Mouse (Mus musculus): ENCODE data around the gene Wdr70. TPM values are rescaled to one million over a fixed set of nuclear protein-coding genes. Genes with fewer than 3 reads are reported as not detected.
"Not testable (repeated sequence)": the region's sequence is repeated elsewhere in the genome, so short reads cannot be mapped to it uniquely, and the experiment has no call there.

Wdr70 gene
- polyA plus RNA-seq (2016; fragmentation: Nextera tagmentation; extraction: Ambion mirVana): 76.5 and 86.0 TPM in 2 replicates

DNA sequence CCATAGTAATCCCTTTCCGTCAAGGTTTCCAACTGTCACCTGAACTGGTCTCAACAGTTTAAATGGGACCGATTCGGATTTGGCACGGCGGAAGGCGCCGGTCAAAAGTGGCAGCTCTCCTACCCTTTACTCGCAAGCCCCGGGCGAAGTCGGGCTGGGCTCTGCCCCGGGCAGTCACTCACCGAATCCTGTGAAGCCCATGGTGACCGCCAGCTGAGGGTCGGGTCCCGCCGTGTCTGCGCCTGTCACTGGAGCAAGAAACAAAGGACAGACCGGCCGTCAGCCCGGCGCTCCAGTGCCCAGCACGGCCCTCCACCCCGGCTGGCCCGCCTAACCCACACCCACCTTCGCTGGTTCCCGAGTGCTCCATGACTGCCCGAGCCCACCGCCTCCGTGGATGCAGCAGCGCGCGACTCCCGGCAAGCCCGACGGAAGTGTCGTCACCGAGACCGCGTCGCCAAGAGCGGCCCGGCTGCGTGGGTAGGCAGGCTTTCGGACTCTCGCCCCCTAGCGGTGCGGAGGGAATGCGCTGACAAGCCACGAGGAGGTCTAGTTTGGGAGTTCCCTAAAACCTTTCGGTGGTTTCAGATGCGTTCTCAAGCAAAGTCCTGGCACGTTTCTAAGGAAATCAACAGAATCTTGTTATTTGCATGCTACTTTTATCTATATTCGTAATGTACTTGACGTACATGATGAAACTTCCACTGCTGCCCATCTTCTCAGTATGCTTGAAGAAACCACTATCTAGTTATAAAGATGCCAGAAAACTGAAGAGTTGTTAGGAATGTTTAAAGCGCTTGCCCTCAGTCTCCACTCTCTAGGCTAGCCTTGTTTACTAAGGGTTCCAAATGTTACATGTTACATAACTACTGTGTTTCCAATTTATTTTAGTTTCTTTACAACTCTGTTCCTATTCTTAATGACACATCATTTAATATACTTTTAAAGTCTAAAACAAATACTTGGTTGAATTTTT, at the start of gene Wdr70:
Gene Wdr70 (minus strand): TSS at position 436 of the 976 bp plus-strand sequence.
- WGBS: 2% methylated on average over 56 of the region's 56 CpGs
- peaks cover 27% of the 10 kb centered on the region for H3K36me3 ChIP-seq
- peak within 1 kb of the TSS; percentile 87 for H3K27ac ChIP-seq
- H3K27me3 ChIP-seq (ENCODE audit: insufficient read depth, poor library complexity, severe bottlenecking): no peaks in the 10 kb centered on the region
- peaks cover 4% of the 10 kb centered on the region for H3K4me1 ChIP-seq (replicated peaks)
- no peaks in the 10 kb centered on the region for H3K9me3 ChIP-seq
- peak; percentile 97 for DNase-seq (ENCODE audit: low spot score)
- H3K4me3 ChIP-seq: peak within 1 kb of the TSS; percentile 76

DNA sequence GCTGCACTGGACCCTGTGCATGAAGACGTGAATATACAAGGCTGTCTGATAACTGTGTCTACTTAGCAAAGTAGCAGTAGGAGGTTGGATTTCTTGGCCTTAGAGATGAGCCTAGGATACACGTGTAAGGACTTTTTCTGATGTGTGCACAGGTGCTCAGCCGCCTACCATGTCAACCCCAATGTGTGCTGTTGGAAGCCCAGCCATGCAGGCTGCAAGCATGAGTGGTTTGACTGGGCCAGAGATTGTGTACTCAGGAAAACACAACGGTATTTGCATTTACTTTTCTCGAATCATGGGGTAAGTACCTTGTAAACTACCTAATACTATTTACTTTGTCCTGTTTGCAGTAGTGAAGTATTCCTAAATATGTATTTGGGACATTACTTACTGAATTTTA, 36.6 kb upstream of the Wdr70 start:
- no peaks in the 10 kb centered on the region for H3K4me1 ChIP-seq (replicated peaks)
- H3K36me3 ChIP-seq: peaks cover 99% of the 10 kb centered on the region
- H3K9me3 ChIP-seq: no peaks in the 10 kb centered on the region
- no peak for DNase-seq (ENCODE audit: low spot score)
- no peaks in the 10 kb centered on the region for H3K27me3 ChIP-seq (ENCODE audit: insufficient read depth, poor library complexity, severe bottlenecking)
- H3K4me3 ChIP-seq: no peak overlapping the region
- H3K27ac ChIP-seq: no peak overlapping the region
- WGBS: 95% methylated on average over 5 of the region's 5 CpGs

DNA sequence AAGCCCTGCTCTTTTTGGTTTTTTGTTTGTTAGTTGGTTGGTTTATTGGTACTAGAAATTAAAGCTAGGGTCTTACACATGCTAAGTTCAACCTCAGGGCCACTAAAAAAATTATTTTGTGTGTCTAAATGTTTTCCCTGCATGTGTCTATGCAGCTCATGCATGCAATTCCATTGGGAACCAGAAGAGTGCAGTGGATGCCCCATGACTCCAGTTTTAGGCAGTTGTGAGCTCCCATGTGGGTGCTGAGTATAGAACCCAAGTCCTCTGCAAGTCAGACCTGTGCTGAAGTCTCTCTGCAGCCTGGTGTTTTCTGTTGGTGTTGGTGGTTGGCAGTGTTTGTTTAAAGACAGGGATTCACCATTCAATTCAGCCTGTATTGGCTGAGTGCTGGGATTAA, 32.8 kb upstream of the Wdr70 start:
- H3K27ac ChIP-seq: no peak overlapping the region
- no peaks in the 10 kb centered on the region for H3K27me3 ChIP-seq (ENCODE audit: insufficient read depth, poor library complexity, severe bottlenecking)
- H3K4me1 ChIP-seq (replicated peaks): no peaks in the 10 kb centered on the region
- peaks cover 99% of the 10 kb centered on the region for H3K36me3 ChIP-seq
- H3K4me3 ChIP-seq: no peak overlapping the region
- H3K9me3 ChIP-seq: no peaks in the 10 kb centered on the region
- no peak for DNase-seq (ENCODE audit: low spot score)

DNA sequence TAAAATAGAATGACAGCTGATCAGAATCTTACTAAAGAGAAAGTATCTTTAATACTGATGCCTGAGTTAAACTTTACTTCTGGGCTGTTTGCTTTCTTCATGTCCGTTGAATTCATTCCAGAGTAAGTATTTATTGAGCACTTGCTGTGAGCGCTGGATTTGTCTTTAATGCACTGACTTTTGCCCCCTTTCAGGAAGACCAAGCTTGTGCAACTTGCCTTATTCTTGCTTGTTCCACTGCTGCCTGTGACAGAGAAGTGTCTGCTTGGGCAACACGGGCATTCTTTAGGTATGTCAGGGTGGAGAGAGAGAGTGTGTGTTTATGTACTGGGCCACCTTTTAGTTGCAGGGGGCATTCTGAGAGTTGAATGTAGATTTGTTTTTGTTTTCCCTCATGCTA, 32.3 kb upstream of the Wdr70 start:
- no peaks in the 10 kb centered on the region for H3K27me3 ChIP-seq (ENCODE audit: insufficient read depth, poor library complexity, severe bottlenecking)
- no peaks in the 10 kb centered on the region for H3K4me1 ChIP-seq (replicated peaks)
- no peak for DNase-seq (ENCODE audit: low spot score)
- no peaks in the 10 kb centered on the region for H3K9me3 ChIP-seq
- peaks cover 99% of the 10 kb centered on the region for H3K36me3 ChIP-seq
- no peak overlapping the region for H3K27ac ChIP-seq
- no peak overlapping the region for H3K4me3 ChIP-seq
- WGBS: 98% methylated on average over 3 of the region's 3 CpGs

DNA sequence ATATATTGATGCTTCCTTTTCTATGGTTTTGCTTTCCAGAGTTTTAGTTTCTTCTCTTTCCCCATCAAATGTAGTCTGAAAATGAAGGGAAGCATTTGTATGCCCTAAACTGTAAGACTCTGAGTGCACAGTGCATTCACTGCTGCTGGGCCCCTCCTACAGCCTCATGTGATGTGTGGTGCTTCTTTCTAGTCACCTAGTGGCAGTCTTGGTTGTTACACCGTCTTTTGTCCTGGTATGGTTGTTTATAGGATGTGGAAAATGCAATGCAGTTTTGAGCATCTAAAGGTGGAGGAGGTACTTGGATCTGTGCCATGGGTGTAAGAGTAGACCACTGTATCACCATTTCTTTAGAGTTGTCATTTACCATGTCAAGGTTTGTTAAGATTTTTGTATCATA, 30.3 kb upstream of the Wdr70 start:
- Histone ChIP-seq H3K27ac (no peak overlapping the region), H3K27me3 (ENCODE audit: insufficient read depth, poor library complexity, severe bottlenecking) (no peaks in the 10 kb centered on the region), H3K4me1 (replicated peaks) (no peaks in the 10 kb centered on the region), H3K36me3 (peaks cover 99% of the 10 kb centered on the region), H3K4me3 (no peak overlapping the region), H3K9me3 (no peaks in the 10 kb centered on the region)
- 76% methylated on average over 1 of the region's 1 CpGs for WGBS
- DNase-seq (ENCODE audit: low spot score): no peak

DNA sequence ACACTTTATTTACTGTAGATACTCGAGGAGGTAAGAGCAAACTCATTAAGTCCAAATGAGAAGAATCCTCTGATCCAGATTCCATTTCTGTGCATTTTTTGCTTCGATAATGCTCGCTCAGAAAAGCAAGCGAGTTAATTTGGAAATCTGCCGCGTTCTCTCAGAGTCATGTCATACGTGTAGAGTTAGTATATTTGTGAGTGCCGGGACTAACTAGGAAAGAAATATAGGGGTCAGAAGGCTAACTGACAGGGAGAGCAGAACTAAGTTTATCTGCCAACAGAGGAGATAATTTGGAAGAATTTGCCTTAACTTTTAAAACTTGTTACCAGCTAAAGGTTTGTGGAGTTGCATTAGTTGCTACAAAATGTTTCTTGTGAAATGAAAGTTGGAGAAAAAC, 10.8 kb upstream of the Wdr70 start:
- DNase-seq (ENCODE audit: low spot score): no peak
- Histone ChIP-seq H3K9me3 (no peaks in the 10 kb centered on the region), H3K27me3 (ENCODE audit: insufficient read depth, poor library complexity, severe bottlenecking) (no peaks in the 10 kb centered on the region), H3K4me1 (replicated peaks) (peaks cover 18% of the 10 kb centered on the region), H3K27ac (peak overlapping the region; percentile 91), H3K4me3 (peak overlapping the region; percentile 86), H3K36me3 (peaks cover 43% of the 10 kb centered on the region)
- WGBS: 6% methylated on average over 8 of the region's 8 CpGs

DNA sequence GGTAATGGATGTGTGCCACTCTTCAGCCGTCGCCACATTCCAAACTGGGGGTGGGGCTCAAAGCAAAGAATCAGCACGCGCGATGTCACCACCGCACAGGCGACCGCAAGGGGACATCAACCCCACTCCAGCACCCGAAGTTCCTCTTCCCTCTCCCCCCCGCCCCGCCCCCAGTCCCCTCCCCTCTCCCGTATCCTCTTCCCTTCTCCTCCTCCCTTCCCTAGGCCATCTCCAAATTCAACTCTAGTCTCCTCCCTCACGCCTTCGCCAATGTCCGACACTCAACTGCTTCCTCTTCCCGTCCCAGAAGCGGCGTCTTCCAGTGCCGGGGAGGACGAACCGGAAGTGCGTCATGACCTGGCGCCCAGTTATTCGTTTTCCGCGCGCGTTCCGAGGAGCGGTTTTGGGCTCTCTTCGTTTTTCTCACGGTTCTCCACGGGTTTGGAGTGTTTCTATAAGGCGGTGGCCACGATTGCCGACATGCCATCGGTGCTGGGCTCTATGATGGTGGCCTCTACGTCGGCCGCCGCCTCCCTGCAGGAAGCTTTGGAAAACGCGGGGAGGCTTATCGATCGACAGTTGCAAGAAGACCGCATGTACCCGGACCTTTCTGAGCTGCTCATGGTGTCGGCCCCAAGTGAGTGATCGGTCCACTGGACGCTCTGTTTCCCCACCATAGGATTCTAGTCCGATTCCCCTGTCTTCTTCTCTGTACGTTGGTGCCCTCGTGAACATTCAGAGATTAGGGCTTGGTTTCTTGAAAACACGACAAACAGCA, 10.1 kb upstream of the Wdr70 start, which contains the start of gene Nup155:
Gene Nup155 (plus strand): TSS at position 308 of the 778 bp plus-strand sequence.
- Histone ChIP-seq H3K36me3 (peaks cover 37% of the 10 kb centered on the region), H3K9me3 (no peaks in the 10 kb centered on the region), H3K27ac (peak within 1 kb of the TSS; percentile 91), H3K27me3 (ENCODE audit: insufficient read depth, poor library complexity, severe bottlenecking) (no peaks in the 10 kb centered on the region), H3K4me3 (peak within 1 kb of the TSS; percentile 86), H3K4me1 (replicated peaks) (peaks cover 18% of the 10 kb centered on the region)
- peak; percentile 93 for DNase-seq (ENCODE audit: low spot score)
- under 1% methylated on average over 52 of the region's 54 CpGs for WGBS

DNA sequence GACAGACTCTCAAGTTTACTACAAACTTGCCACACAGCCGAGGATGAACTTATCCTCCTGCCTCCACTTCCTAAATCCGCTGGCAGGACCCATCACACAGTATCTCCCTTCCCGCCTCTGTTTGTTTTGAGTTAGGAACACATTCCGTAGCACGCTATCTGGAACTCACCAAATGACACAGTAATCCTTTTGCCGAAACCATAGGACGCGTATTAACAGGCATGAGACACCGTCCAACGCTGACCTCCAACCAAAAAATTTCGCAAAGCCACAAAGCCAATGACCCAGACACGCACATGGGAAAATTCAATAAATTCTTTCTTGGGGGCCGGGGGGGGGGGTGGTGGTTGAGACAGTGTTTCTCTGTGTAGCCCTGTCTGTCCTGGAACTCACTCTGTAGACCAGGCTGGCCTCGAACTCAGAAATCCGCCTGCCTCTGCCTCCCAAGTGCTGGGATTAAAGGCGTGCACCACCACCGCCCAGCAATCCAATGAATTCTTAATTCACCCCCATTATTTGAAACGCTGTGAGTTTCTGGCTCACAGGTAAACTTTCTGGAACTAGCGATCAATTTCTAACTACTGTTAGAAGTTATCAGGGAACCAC, 9.5 kb upstream of the Wdr70 start:
- Histone ChIP-seq H3K4me3 (peak overlapping the region; percentile 86), H3K9me3 (no peaks in the 10 kb centered on the region), H3K36me3 (peaks cover 30% of the 10 kb centered on the region), H3K27ac (peak overlapping the region; percentile 91), H3K27me3 (ENCODE audit: insufficient read depth, poor library complexity, severe bottlenecking) (no peaks in the 10 kb centered on the region), H3K4me1 (replicated peaks) (peaks cover 18% of the 10 kb centered on the region)
- WGBS: 62% methylated on average over 19 of the region's 19 CpGs
- DNase-seq (ENCODE audit: low spot score): no peak

DNA sequence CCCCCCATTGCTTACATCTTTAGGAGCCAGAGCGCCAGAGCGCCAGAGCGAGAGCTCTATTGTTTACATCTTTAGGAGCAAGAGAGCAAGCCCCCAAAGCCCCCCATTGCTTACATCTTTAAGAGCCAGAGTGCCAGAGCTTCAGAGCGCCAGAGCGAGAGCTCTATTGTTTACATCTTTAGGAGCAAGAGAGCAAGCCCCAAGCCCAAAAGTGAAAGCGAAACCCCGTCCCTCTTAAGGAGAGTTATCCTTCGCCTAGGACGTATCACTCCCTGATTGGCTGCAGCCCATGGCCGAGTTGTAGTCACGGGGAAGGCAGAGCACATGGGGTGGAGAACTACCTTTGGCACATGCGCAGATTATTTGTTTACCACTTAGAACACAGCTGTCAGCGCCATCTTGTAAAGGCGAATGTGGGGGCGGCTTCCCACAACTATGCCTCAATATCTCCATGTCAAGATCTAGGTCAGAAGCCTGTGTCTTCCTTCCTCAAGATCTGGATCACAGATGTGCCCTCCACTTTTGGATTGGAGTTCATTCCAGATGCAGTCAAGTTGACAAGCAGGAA, 3.0 kb upstream of the Wdr70 start:
- H3K9me3 ChIP-seq; DNase-seq (ENCODE audit: low spot score); H3K4me3 ChIP-seq; H3K27me3 ChIP-seq (ENCODE audit: insufficient read depth, poor library complexity, severe bottlenecking); H3K4me1 ChIP-seq (replicated peaks); H3K36me3 ChIP-seq; H3K27ac ChIP-seq: not testable (repeated sequence)
- 87% methylated on average over 15 of the region's 15 CpGs for WGBS

DNA sequence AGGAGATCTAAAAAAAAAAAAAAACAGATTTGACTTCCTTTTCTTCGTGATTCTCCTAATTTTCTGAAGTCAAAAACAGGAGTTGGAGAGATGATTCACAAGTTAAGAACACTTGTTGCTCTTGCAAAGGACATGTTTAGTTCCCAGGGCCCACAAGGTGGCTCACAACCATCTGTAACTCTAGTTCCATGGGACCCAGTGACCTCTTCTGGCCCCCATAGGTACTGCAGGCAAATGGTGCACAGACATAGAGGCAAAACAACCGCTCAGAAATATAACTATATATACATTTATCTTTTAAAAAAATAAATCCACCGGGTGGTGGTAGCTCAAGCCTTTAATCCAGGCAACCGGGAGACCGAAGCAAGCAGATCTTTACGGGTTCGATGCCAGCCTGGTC, 1.2 kb downstream of the Wdr70 start:
- H3K36me3 ChIP-seq: peaks cover 38% of the 10 kb centered on the region
- peaks cover 4% of the 10 kb centered on the region for H3K4me1 ChIP-seq (replicated peaks)
- H3K9me3 ChIP-seq: no peaks in the 10 kb centered on the region
- H3K27ac ChIP-seq: no peak overlapping the region
- peak overlapping the region; percentile 76 for H3K4me3 ChIP-seq
- no peaks in the 10 kb centered on the region for H3K27me3 ChIP-seq (ENCODE audit: insufficient read depth, poor library complexity, severe bottlenecking)
- 26% methylated on average over 7 of the region's 7 CpGs for WGBS
- DNase-seq (ENCODE audit: low spot score): peak; percentile 59

DNA sequence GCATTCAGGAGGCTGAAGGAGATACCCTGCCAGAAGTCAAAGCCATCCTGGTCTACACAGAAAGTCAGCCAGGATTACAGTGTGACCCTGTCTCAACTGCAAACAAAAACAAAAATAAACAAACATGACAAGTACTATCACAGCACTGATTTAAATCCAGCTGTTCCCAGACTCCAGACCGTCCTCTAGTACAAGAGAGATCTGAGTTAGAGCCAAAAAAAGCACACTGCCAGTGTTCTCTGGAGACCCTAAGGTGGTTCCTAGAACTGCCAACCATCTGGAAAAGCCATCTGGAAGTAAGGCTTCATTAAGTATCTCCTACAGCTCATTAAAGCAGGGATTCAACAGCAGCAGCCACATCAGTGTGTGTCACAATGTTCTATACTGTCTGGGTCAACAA, 6.3 kb downstream of the Wdr70 start:
- WGBS: 93% methylated on average over 1 of the region's 1 CpGs
- H3K27ac ChIP-seq; H3K4me1 ChIP-seq (replicated peaks); H3K9me3 ChIP-seq; H3K4me3 ChIP-seq; DNase-seq (ENCODE audit: low spot score); H3K27me3 ChIP-seq (ENCODE audit: insufficient read depth, poor library complexity, severe bottlenecking): not testable (repeated sequence)
- peaks cover 70% of the 10 kb centered on the region for H3K36me3 ChIP-seq

DNA sequence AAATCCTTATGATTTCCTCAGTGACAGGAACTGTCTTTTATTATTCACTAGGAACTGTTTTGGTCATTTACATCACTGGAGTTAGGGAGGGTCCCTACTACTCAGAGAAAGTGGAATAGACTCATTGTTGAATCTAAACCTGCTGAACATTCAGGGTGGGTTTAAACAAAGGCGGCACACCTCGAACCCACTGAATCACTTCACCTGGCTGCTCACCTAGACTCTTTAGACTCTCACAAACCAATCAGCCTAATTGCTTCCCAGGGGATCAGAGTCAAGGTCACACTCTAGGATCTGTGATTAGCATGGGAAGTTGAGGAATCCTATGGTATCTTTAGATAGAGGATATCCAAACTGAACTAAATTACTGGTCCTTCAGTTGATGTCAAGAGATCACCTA, 8.3 kb downstream of the Wdr70 start:
- H3K36me3 ChIP-seq: peaks cover 70% of the 10 kb centered on the region
- 92% methylated on average over 2 of the region's 2 CpGs for WGBS
- H3K4me3 ChIP-seq: no peak overlapping the region

More for the DNA sequence above, 8.3 kb downstream of the Wdr70 start:
- H3K27me3 ChIP-seq (ENCODE audit: insufficient read depth, poor library complexity, severe bottlenecking): no peaks in the 10 kb centered on the region
- DNase-seq (ENCODE audit: low spot score): no peak
- no peaks in the 10 kb centered on the region for H3K4me1 ChIP-seq (replicated peaks)
- H3K27ac ChIP-seq: no peak overlapping the region
- no peaks in the 10 kb centered on the region for H3K9me3 ChIP-seq
